Mouse (Mus musculus) liver, embryonic 18 days (tissue): ENCODE results near the gene Acp2. TPM values are rescaled to one million over a fixed set of nuclear protein-coding genes. Genes with fewer than 3 reads are reported as not detected.

Experiments used
- polyA plus RNA-seq: library from polyadenylated mRNA; depleted of rRNA; stranded (reverse); fragments of >200 nt; gene quantifications from 2 replicates; pipeline ENCODE4 v1.2.3, GENCODE M21; 2012; rRNA removed

The Acp2 gene
- 11.1 and 11.3 TPM in 2 replicates for polyA plus RNA-seq

GRCm38 (mm10) chr2:91202222-91202971, at the start of gene Acp2, which contains the start of gene Nr1h3:
TSS of gene Acp2 (plus strand) at chr2:91202885.
TSS of gene Nr1h3 (minus strand) at chr2:91202834.

GRCm38 (mm10) chr2:91183711-91184405, 18.8 kb upstream of the Acp2 start, which contains the start of gene Madd:
TSS of gene Madd (minus strand) at chr2:91183837.

DNA sequence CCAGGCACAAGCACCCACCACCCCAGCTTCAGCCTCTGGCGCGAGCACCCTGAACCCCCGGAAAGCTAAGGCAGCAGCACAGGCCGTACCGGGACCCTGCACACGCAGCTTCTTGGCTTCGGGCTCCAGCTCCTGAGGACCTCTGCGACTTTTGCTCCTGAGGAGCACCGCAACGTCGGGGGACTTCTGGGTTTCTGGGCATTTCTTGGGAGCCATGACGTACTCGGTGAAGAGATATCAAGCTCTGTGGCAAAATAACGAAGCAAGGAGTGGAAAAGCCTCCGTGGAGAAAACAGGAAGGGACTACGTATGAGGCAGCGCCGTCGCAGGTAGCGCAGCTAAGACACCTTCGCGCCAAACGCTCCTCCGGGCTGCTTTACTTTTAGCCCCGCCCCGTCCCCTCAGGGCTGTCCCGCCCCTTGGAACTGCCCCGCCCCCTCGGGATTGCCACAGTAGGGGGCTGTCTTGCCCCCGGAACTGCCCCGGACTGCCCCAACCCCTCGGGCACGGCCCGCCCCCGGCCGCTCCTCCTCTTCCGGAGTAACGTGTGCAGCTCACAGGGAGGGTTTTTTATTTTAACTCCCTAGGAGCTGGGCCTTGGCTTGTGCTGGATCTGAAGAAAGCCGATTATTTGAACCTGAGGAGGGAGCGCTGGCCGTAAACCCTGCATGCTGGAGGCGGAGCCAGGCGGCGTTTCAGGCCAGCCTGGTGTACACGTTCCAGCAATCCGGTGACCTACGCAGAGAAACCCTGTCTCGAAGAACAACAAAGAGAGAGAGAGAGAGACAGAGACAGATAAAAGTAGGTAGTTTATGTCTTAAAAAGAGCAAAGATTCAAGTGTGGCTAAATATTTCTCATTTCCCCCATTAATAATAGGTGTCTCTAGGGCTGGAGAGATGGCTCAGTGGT, 34.2 kb downstream of the Acp2 start, which contains the start of gene Ddb2:
TSS of gene Ddb2 (minus strand) at position 382 of the 910 bp plus-strand sequence.

GRCm38 (mm10) chr2:91255661-91256150, 53.0 kb downstream of the Acp2 start, which contains the start of gene Pacsin3:
TSS of gene Pacsin3 (plus strand) at chr2:91255954.

Other genes starting within 250 kb of the Acp2 start
- gene Rapsn, start 167.3 kb upstream of the Acp2 start, polyA plus RNA-seq, result 0.53 and 0.76 TPM in 2 replicates
- 80.8 and 83.0 TPM in 2 replicates for gene Psmc3, start 148.9 kb upstream of the Acp2 start, polyA plus RNA-seq
- 16.2 and 19.2 TPM in 2 replicates for gene Slc39a13, start 132.5 kb upstream of the Acp2 start, polyA plus RNA-seq
- 38.8 and 46.7 TPM in 2 replicates for gene Spi1, start 120.5 kb upstream of the Acp2 start, polyA plus RNA-seq
- gene Mybpc3, start 84.7 kb upstream of the Acp2 start, polyA plus RNA-seq, result 0.06 and 0.14 TPM in 2 replicates
- 5.3 and 6.3 TPM in 2 replicates for gene Madd, start 19.0 kb upstream of the Acp2 start, polyA plus RNA-seq
- 30.5 and 31.6 TPM in 2 replicates for gene Nr1h3, start 51 bp upstream of the Acp2 start, polyA plus RNA-seq
- 8.3 and 10.3 TPM in 2 replicates for gene Ddb2, start 34.1 kb downstream of the Acp2 start, polyA plus RNA-seq
- gene Pacsin3, start 53.1 kb downstream of the Acp2 start, polyA plus RNA-seq, result 19.4 and 20.2 TPM in 2 replicates
- gene Arfgap2, start 62.1 kb downstream of the Acp2 start, polyA plus RNA-seq, result 25.8 and 26.6 TPM in 2 replicates
- 2.1 and 2.3 TPM in 2 replicates for gene 1110051M20Rik, start 241.8 kb downstream of the Acp2 start, polyA plus RNA-seq